Mouse (Mus musculus): Measurements from ENCODE around the gene Stard3. TPM values are rescaled to one million over a fixed set of nuclear protein-coding genes. Genes with fewer than 3 reads are reported as not detected.

Stard3 gene
- polyA plus RNA-seq, 1 experiment: 131 TPM

GRCm38 (mm10) chr11:98332841-98333240 lies 25.3 kb upstream of the Stard3 start:
- 69% methylated on average over 4 of the region's 4 CpGs for WGBS
- Histone ChIP-seq H3K4me3 (replicated peaks; ENCODE audit: extremely low read depth, low read depth, low read length) (no peak overlapping the region), H3K4me1 (ENCODE audit: control insufficient read depth, insufficient read depth, low read length) (peaks cover 4% of the 10 kb centered on the region; the same call in 1 of the 2 replicates)
- DNase-seq: no peak
- no peak for TF ChIP-seq CTCF (IDR thresholded peaks at IDR 0.05; ENCODE audit: insufficient read depth, low read length)
- TF ChIP-seq POLR2A (IDR thresholded peaks at IDR 0.05; ENCODE audit: borderline replicate concordance, extremely low read depth, low read depth, low read length): no peak

DNA sequence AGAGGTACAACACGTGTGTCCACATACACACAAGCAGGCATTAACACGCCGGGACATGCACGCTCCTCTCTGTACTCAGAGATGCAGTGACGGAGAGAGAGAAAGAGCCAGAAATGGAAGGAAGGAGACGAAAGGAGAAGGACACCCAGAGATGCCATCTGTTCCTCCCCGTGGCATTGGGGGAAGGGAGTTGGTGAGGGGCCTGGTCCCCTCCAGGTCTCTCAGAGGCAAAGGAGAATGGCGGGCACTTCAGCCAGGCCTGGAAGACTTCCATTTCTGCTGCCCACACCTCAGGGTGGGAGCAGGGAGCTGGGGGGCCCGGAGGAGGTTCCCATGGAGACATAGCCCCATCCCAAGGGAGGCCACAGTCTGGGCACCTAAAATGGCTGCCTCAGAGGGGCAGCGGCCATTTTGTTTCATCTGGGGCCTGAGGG lies 24.9 kb upstream of the Stard3 start:
- DNase-seq: no peak
- 69% methylated on average over 10 of the region's 10 CpGs for WGBS
- TF ChIP-seq CTCF (IDR thresholded peaks at IDR 0.05; ENCODE audit: insufficient read depth, low read length) (no peak), POLR2A (IDR thresholded peaks at IDR 0.05; ENCODE audit: borderline replicate concordance, extremely low read depth, low read depth, low read length) (no peak)

GRCm38 (mm10) chr11:98333981-98334741 lies 24.0 kb upstream of the Stard3 start:
- 4% methylated on average over 40 of the region's 41 CpGs for whole genome bisulfite sequencing
- DNase-seq: no peak
- no peak for TF ChIP-seq POLR2A (IDR thresholded peaks at IDR 0.05; ENCODE audit: borderline replicate concordance, extremely low read depth, low read depth, low read length)
- no peak for TF ChIP-seq CTCF (IDR thresholded peaks at IDR 0.05; ENCODE audit: insufficient read depth, low read length)
- no peak overlapping the region for H3K4me3 ChIP-seq (replicated peaks; ENCODE audit: extremely low read depth, low read depth, low read length)
- 0 out of 2 replicates have a peak, but pooled peaks cover 2% of the 10 kb centered on the region for H3K4me1 ChIP-seq (ENCODE audit: control insufficient read depth, insufficient read depth, low read length)

More for the DNA sequence above, 24.9 kb upstream of the Stard3 start:
- 0 out of 2 replicates have a peak, but pooled peaks cover 2% of the 10 kb centered on the region for H3K4me1 ChIP-seq (ENCODE audit: control insufficient read depth, insufficient read depth, low read length)
- no peak overlapping the region for H3K4me3 ChIP-seq (replicated peaks; ENCODE audit: extremely low read depth, low read depth, low read length)

DNA sequence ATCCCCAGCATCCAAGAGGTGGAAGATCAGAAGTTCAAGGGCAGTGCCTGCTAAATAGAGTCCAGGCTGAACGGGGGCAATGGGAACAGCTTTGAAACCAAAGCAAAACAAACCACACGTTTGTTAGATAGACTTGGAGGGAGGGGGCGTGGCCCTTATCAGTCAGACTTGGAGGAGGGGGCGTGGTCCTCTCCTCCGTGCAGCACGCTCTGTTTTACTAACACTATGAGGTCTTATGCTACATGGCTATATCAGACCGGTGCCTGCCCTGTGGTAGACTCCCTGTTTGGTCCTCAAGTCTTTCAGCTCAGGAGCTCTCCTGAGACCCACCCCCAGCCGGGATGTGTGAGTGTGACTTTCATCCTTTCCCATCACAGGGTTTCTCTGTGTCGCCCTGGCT lies 22.9 kb upstream of the Stard3 start:
- WGBS: 9% methylated on average over 9 of the region's 9 CpGs
- no peak for DNase-seq
- TF ChIP-seq CTCF (IDR thresholded peaks at IDR 0.05; ENCODE audit: insufficient read depth, low read length) (no peak), POLR2A (IDR thresholded peaks at IDR 0.05; ENCODE audit: borderline replicate concordance, extremely low read depth, low read depth, low read length) (no peak)
- Histone ChIP-seq H3K4me1 (ENCODE audit: control insufficient read depth, insufficient read depth, low read length) (0 out of 2 replicates have a peak, but pooled peaks cover 2% of the 10 kb centered on the region), H3K4me3 (replicated peaks; ENCODE audit: extremely low read depth, low read depth, low read length) (no peak overlapping the region)

DNA sequence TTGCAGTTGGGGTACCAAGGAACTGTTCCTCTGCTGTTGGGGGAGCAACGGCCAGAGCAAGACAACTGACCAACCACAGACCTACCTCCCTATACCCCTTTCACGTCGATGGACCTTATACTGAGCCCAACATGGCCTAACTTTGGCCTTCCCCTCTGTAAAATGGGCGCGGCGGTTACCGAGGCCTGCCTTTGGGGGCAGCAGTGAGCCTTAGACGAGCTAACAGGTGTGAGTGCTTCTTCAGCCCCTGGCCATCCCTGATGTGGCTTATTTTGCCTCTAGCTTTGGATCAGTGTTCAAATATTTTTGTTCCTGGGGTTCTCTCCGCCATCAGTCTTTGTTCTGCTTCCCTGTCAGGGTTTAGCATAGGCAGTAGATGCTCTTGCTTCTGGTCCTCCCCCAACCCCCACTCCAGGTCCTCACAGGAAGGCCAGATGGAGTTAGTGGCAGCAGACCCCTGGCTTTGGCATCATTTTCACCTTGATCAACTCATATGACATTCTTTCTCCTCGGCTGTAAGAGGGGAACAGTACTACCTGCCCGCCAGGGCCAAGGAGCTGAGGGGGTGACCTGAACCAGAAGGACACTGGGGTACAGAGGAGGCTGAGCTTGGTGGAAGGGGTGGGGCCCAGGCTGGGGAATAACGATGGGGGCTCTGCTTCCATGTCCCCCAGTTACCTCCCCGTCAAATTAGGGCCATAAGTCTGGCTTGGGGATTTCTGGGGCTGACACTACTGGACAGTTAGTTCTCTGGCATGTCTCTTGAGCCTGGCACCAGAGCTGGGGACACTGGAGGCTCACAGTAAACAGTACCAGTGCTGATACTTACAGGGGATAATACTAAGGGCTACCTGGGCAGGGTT lies 21.7 kb upstream of the Stard3 start:
- DNase-seq: no peak
- WGBS: 16% methylated on average over 13 of the region's 13 CpGs
- Histone ChIP-seq H3K4me1 (ENCODE audit: control insufficient read depth, insufficient read depth, low read length) (0 out of 2 replicates have a peak, but pooled peaks cover 2% of the 10 kb centered on the region), H3K4me3 (replicated peaks; ENCODE audit: extremely low read depth, low read depth, low read length) (no peak overlapping the region)
- peak; percentile 32; the same call in 1 of the 2 replicates for TF ChIP-seq CTCF (IDR thresholded peaks at IDR 0.05; ENCODE audit: insufficient read depth, low read length)
- TF ChIP-seq POLR2A (IDR thresholded peaks at IDR 0.05; ENCODE audit: borderline replicate concordance, extremely low read depth, low read depth, low read length): no peak

DNA sequence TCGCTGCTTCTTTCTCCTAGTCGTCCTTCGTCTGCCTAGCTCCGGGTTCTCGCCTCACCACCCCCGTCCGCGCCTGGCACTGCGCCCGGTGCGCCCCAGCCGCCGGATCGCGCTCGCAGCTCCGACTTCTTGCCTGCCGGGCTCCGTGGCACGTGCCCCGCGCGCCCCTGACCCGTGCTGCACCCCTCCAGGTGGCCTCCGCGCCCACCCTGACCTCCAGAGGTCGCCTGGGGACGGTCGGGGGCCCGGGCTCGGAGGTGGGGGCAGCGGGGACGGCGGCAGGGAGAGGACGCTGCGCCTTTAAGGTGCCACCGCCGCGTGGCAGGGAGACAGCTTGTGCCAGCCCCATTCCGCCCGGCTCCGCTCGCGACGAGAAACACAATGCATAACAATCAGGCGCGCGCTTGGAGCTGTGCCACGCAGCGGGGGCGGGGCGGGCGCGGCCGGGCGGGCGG lies 19.6 kb upstream of the Stard3 start:
- H3K4me3 ChIP-seq (replicated peaks; ENCODE audit: extremely low read depth, low read depth, low read length): peak overlapping the region; percentile 47
- 1% methylated on average over 56 of the region's 57 CpGs for WGBS
- H3K4me1 ChIP-seq (ENCODE audit: control insufficient read depth, insufficient read depth, low read length): 0 out of 2 replicates have a peak, but pooled peaks cover 2% of the 10 kb centered on the region
- DNase-seq: peak; percentile 47
- TF ChIP-seq POLR2A (IDR thresholded peaks at IDR 0.05; ENCODE audit: borderline replicate concordance, extremely low read depth, low read depth, low read length): no peak
- no peak for TF ChIP-seq CTCF (IDR thresholded peaks at IDR 0.05; ENCODE audit: insufficient read depth, low read length)

- no peak for TF ChIP-seq POLR2A (IDR thresholded peaks at IDR 0.05; ENCODE audit: borderline replicate concordance, extremely low read depth, low read depth, low read length)
- no peak for TF ChIP-seq CTCF (IDR thresholded peaks at IDR 0.05; ENCODE audit: insufficient read depth, low read length)
- DNase-seq: no peak
- Histone ChIP-seq H3K4me1 (ENCODE audit: control insufficient read depth, insufficient read depth, low read length) (0 out of 2 replicates have a peak, but pooled peaks cover 2% of the 10 kb centered on the region), H3K4me3 (replicated peaks; ENCODE audit: extremely low read depth, low read depth, low read length) (peak overlapping the region; percentile 39)
- WGBS: under 1% methylated on average over 19 of the region's 19 CpGs
These were observed 19.1 kb upstream of the Stard3 start for GRCm38 (mm10) chr11:98339071-98339501.

DNA sequence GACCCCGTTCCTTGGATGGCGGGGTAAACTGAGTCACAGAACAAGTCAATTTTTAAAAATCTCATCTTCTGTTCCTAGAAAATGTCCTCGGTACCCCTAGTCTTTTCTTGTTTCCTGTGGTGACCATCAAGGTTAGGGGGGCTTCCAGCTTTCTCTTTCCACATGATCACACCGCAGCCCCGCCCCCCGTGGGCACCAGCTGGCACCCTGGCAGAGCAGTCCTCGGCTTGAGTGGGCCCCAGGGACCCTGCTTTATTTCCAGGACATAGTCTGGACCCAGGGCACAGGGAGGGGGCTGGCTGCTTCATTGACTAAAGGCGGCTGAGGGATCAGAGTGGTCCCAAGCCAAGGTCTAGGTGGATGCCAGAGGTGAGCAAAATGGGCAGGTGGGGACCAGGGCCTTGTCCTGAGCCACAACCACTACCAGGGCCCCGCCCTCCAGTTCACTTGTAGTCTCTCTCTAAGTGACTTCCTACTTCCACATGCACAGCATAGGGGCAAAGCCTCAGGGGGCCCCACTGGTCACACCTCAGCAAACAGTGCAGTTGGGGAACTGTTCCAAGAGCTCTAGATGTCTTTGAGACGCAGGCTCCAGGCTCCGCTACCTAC lies 18.4 kb upstream of the Stard3 start:
- H3K4me3 ChIP-seq (replicated peaks; ENCODE audit: extremely low read depth, low read depth, low read length): no peak overlapping the region
- H3K4me1 ChIP-seq (ENCODE audit: control insufficient read depth, insufficient read depth, low read length): no peaks in the 10 kb centered on the region
- no peak for DNase-seq
- TF ChIP-seq POLR2A (IDR thresholded peaks at IDR 0.05; ENCODE audit: borderline replicate concordance, extremely low read depth, low read depth, low read length) (no peak), CTCF (IDR thresholded peaks at IDR 0.05; ENCODE audit: insufficient read depth, low read length) (no peak)
- 24% methylated on average over 11 of the region's 11 CpGs for WGBS

DNA sequence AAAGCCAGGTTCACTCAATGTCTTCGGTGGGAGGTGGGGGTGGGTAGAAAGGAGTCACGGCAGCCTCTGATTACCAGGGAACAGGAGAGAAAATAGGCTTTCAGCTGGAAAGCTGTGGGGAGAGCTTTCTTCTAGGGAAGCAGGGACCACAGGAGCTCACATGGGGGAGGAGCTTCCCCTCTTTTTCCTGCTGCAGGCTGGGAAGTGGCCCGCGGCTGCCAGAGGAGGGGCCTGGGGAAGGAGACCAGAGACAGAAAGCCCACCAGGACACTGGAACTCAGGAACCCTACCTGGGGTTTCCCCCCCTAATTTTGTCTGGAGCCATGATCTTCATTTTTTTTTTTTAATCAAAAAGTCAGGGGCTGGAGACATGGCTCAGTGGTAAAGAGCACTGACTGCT lies 17.6 kb upstream of the Stard3 start:
- Histone ChIP-seq H3K4me1 (ENCODE audit: control insufficient read depth, insufficient read depth, low read length) (no peaks in the 10 kb centered on the region), H3K4me3 (replicated peaks; ENCODE audit: extremely low read depth, low read depth, low read length) (no peak overlapping the region)
- 19% methylated on average over 4 of the region's 4 CpGs for WGBS
- TF ChIP-seq POLR2A (IDR thresholded peaks at IDR 0.05; ENCODE audit: borderline replicate concordance, extremely low read depth, low read depth, low read length): no peak
- TF ChIP-seq CTCF (IDR thresholded peaks at IDR 0.05; ENCODE audit: insufficient read depth, low read length): no peak
- no peak for DNase-seq
